Mouse (Mus musculus) forebrain, embryonic 10.5 days (tissue): ENCODE data around the gene Plxnb1. TPM values are rescaled to one million over a fixed set of nuclear protein-coding genes. Genes with fewer than 3 reads are reported as not detected.

ENCODE experiments used
- DNase-seq: peaks from one replicate; pipeline ENCODE4 v3.0.0-alpha.2; 2017; ENCODE audit warnings: low spot score; ENCODE audit errors: extremely low spot score
- H3K27ac ChIP-seq: fragments of 300-500 bp; sonication (generic); 2 replicates; pipeline ENCODE4 v1.5.1; 2016; ENCODE audit warnings: mild to moderate bottlenecking
- H3K27me3 ChIP-seq: fragments of 300-500 bp; sonication (generic); 2 replicates; pipeline ENCODE4 v1.6.1; 2016; ENCODE audit warnings: mild to moderate bottlenecking; ENCODE audit not compliant: poor library complexity, severe bottlenecking
- H3K36me3 ChIP-seq: fragments of 300-500 bp; sonication (generic); replicated peaks from 2 replicates; pipeline ENCODE4 v1.6.1; 2016; ENCODE audit warnings: mild to moderate bottlenecking, moderate library complexity
- H3K4me1 ChIP-seq: fragments of 300-500 bp; sonication (generic); 2 replicates; pipeline ENCODE4 v1.6.1; 2016
- H3K4me3 ChIP-seq: fragments of 300-500 bp; sonication (generic); 2 replicates; pipeline ENCODE4 v1.5.1; 2016; ENCODE audit warnings: mild to moderate bottlenecking, moderate library complexity
- H3K9me3 ChIP-seq: fragments of 300-500 bp; sonication (generic); 2 replicates; pipeline ENCODE4 v1.6.1; 2016; ENCODE audit warnings: mild to moderate bottlenecking, moderate library complexity
- WGBS: fragments of 180-500 bp; shearing (Covaris S2); methylation state at CpG from one replicate; pipeline ENCODE4 v1.1.7; 2016; 5-methylcytosine and 5-hydroxymethylcytosine counted together
- polyA plus RNA-seq: library from polyadenylated mRNA; unstranded; fragments of >200 nt; fragmentation: Nextera tagmentation; extraction: Ambion mirVana; gene quantifications from 2 replicates; pipeline ENCODE4 v1.2.1, GENCODE M21; 2016

Gene Plxnb1
- polyA plus RNA-seq, 1 experiment from 2014 or later, result 28.9 TPM

GRCm38 (mm10) chr9:109055271-109056030 lies 39.7 kb upstream of the Plxnb1 start:
- 95% methylated on average over 12 of the region's 12 CpGs for WGBS
- Histone ChIP-seq H3K4me1 (peaks cover 42% of the 10 kb centered on the region), H3K27me3 (no peaks in the 10 kb centered on the region), H3K36me3 (peaks cover 45% of the 10 kb centered on the region), H3K4me3 (peak overlapping the region; percentile 32), H3K9me3 (no peaks in the 10 kb centered on the region), H3K27ac (peak overlapping the region; percentile 71)
- no peak for DNase-seq

DNA sequence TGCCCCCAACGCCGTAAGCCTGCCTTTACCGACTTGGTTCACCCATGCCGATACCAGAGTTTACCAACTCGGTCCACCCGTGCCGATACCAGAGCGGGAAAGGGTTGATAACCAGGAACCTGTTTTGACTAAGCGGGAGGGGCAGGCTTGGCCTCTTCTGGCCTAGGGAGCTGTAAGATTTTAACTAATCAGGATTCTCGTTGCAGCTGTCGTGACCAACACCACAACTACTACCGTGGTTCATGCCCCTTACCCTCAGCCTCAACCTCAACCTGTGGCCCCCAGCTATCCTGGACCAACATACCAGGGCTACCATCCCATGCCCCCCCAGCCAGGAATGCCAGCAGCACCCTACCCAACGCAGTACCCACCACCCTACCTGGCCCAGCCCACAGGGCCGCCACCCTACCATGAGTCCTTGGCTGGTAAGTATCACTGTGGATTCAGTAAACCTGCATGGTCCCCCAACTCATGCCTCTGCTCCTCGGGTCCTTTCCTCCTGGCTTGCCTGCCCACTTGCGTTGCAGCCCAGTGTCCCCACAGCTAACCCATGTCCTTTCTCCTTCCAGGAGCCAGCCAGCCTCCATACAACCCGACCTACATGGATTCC lies 39.0 kb upstream of the Plxnb1 start:
- no peak for DNase-seq
- 93% methylated on average over 17 of the region's 17 CpGs for WGBS
- H3K4me3 ChIP-seq, result no peak overlapping the region
- H3K9me3 ChIP-seq, result no peaks in the 10 kb centered on the region
- no peaks in the 10 kb centered on the region for H3K27me3 ChIP-seq
- peaks cover 42% of the 10 kb centered on the region for H3K4me1 ChIP-seq
- H3K36me3 ChIP-seq, result peaks cover 52% of the 10 kb centered on the region
- no peak overlapping the region for H3K27ac ChIP-seq

- no peak for DNase-seq
- 90% methylated on average over 4 of the region's 4 CpGs for WGBS
- Histone ChIP-seq H3K36me3 (peaks cover 58% of the 10 kb centered on the region), H3K4me3 (no peak overlapping the region), H3K4me1 (peaks cover 42% of the 10 kb centered on the region), H3K27me3 (no peaks in the 10 kb centered on the region), H3K27ac (no peak overlapping the region), H3K9me3 (no peaks in the 10 kb centered on the region)
Observed at GRCm38 (mm10) chr9:109056916-109057315, 38.3 kb upstream of the Plxnb1 start.

DNA sequence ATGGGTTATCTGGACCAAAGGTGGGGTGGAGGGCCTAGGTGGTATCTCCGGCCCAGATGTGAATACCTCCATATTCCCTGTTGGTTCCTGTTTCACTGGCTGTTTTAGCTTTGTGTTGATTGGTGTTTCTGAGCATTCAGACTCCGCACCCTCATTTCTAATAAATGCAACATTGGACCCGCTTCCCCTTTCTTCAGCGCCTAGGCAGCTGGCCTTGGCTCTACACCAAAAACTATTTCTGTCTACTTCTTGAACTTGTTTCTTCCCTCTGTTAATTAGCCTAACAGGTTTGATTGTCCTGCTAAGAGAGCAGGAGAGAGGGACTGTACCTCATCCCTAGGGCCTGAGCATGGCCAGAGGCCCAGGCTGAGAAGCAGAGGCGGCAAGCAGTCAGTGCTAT lies 37.6 kb upstream of the Plxnb1 start:
- Histone ChIP-seq H3K27me3 (no peaks in the 10 kb centered on the region), H3K36me3 (peaks cover 64% of the 10 kb centered on the region), H3K4me3 (no peak overlapping the region), H3K4me1 (peaks cover 42% of the 10 kb centered on the region), H3K27ac (no peak overlapping the region), H3K9me3 (no peaks in the 10 kb centered on the region)
- whole genome bisulfite sequencing, result 91% methylated on average over 5 of the region's 5 CpGs
- no peak for DNase-seq

DNA sequence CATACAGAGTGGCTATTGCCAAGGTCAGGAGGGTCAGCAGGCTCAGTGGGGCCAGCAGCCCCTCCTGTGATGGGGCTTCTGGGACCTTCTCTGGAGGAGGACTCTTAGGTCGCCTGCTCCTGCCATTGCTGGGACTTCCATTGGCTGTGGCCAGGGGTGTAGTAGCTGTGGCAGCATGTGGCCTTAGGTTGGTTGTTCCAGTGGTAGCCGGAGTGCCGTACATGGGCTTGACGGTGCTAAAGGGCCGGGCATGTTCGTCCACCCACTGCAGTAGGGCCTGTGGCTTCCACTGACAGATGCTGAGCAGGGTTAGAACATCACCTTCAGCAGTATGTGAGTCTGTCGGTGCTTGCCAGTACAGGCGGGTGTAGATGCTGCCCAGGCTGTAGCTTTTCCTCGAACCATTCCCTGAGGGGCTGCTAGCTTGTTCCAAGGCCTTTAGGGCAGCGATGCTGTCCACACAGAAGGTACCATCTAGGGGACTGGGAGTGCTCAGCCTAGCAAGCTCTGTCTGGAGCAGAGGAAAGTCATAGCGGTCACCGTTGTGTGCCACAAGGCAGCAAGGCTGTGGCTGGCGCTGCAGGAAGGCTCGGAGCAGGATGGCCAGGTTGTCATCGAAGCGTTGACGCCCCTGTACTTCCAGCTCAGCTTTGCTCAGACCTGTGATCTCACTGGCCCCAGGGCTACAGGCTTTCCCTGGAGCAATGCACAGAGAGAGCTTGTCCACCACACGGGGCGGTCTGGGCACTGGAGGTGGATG lies 37.0 kb upstream of the Plxnb1 start:
- Histone ChIP-seq H3K9me3 (no peaks in the 10 kb centered on the region), H3K27me3 (no peaks in the 10 kb centered on the region), H3K4me1 (peaks cover 38% of the 10 kb centered on the region), H3K36me3 (peaks cover 68% of the 10 kb centered on the region), H3K4me3 (peak overlapping the region; percentile 33; the same call in 1 of the 2 replicates), H3K27ac (peak overlapping the region; percentile 84)
- 92% methylated on average over 19 of the region's 19 CpGs for WGBS
- no peak for DNase-seq

DNA sequence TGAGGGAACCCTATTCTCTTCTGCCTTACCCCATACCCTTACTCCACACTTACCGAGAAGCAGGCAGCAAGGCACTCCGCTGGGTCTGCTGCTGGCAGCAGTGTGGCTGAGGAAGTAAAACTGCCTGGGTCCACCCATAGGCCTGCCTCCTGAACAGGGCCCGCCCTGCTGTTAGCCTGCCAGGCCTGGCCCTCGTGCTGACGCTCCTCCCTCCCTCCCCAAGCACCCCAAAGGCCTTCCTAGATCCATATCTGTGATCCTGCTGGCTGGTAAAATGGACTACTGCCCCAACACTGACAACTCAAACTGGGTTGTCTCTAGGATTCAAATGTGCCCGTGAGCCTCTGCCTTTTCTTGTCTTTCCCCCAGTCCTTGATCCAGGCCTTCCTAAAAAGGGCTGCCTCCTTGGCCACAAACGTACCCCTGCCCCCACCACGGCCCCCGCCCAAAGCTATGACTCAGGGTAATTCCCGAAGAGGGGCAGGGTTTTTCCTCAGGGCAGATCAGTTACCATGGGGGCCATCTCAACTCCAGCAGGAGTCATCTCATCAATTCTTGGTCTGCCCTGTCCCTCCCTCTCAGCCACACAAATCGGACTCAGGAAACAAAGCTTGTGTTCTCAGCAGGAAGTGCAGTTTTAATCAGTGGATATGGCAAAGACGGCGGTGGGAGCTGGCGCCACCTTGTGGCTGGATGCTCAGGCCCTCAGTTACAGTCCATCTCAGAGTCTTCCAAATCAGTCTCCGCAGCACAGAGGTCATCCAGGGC lies 35.9 kb upstream of the Plxnb1 start, which contains the start of gene Trex1:
Gene Trex1 (minus strand): TSS at position 599 of the 768 bp plus-strand sequence.
- H3K4me3 ChIP-seq, result peak within 1 kb of the TSS; percentile 33

GRCm38 (mm10) chr9:109060184-109060897 lies 34.8 kb upstream of the Plxnb1 start:
- H3K4me3 ChIP-seq, result no peak overlapping the region
- 89% methylated on average over 16 of the region's 16 CpGs for whole genome bisulfite sequencing
- H3K27me3 ChIP-seq, result no peaks in the 10 kb centered on the region
- no peak for DNase-seq
- H3K9me3 ChIP-seq, result no peaks in the 10 kb centered on the region
- H3K4me1 ChIP-seq, result peaks cover 20% of the 10 kb centered on the region
- peaks cover 89% of the 10 kb centered on the region for H3K36me3 ChIP-seq
- no peak overlapping the region for H3K27ac ChIP-seq

More for the DNA sequence above, 35.9 kb upstream of the Plxnb1 start, which contains the start of gene Trex1:
- Histone ChIP-seq H3K9me3 (no peaks in the 10 kb centered on the region), H3K27ac (peak within 1 kb of the TSS; percentile 84), H3K4me1 (peaks cover 30% of the 10 kb centered on the region), H3K27me3 (no peaks in the 10 kb centered on the region), H3K36me3 (peaks cover 79% of the 10 kb centered on the region)
- DNase-seq, result peak; percentile 84
- 30% methylated on average over 15 of the region's 15 CpGs for WGBS

DNA sequence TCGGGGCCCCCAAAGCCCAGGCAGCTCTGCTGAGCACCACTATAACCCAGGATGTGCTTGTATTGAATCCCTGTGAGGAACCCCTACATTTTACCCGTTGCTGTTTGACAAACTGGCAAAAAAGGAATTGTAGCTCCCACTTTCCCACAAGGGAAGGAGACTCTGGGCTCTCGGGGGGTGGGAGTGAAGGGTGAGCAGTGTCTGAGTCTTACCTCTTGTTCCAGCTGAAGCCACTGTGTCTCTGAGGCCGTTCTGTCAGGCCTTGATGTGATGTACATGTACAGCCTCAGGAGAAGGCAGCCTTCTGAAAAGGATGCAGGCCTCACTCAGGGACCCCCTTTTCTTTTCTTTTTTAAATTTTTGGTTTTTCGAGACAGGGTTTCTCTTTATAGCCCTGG lies 34.3 kb upstream of the Plxnb1 start:
- H3K27me3 ChIP-seq, result no peaks in the 10 kb centered on the region
- H3K4me1 ChIP-seq, result peaks cover 17% of the 10 kb centered on the region
- H3K4me3 ChIP-seq, result no peak overlapping the region
- no peak overlapping the region for H3K27ac ChIP-seq
- WGBS, result 87% methylated on average over 5 of the region's 5 CpGs
- H3K9me3 ChIP-seq, result no peaks in the 10 kb centered on the region
- H3K36me3 ChIP-seq, result peaks cover 95% of the 10 kb centered on the region
- no peak for DNase-seq

DNA sequence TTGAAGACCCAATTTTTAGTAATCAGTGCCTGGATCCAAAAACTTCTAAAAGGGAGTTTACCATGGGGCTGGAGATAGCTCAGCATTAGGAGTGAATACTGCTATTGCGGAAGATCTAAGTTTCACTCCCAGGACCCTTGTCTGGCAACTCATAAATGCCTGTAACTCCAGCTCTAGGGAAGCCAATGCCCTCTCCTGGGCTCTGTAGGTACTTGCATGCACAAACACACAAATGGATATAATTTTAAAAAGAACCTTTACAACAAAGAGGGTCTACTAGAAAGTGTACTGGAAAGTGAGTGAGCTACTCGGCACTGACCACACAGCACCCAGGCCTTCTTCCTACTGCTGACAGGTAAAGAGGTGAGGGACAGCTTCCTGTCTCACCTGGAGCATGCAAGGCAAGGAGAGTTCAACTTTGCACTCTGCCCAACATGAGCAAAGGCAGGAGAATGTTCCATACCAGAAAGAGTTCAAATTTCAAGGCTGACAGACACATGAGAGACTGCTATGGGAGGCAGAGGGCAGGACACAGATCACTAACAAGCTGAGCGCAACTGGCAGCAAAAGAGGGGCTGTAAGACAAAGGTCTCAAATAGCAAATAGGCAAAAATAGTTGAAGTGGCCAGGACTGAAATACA lies 27.0 kb upstream of the Plxnb1 start:
- Histone ChIP-seq H3K27me3 (no peaks in the 10 kb centered on the region), H3K4me1 (peaks cover 13% of the 10 kb centered on the region), H3K4me3 (no peak overlapping the region), H3K9me3 (no peaks in the 10 kb centered on the region), H3K27ac (no peak overlapping the region), H3K36me3 (peaks cover 90% of the 10 kb centered on the region)
- DNase-seq, result no peak
- WGBS, result 93% methylated on average over 3 of the region's 3 CpGs

DNA sequence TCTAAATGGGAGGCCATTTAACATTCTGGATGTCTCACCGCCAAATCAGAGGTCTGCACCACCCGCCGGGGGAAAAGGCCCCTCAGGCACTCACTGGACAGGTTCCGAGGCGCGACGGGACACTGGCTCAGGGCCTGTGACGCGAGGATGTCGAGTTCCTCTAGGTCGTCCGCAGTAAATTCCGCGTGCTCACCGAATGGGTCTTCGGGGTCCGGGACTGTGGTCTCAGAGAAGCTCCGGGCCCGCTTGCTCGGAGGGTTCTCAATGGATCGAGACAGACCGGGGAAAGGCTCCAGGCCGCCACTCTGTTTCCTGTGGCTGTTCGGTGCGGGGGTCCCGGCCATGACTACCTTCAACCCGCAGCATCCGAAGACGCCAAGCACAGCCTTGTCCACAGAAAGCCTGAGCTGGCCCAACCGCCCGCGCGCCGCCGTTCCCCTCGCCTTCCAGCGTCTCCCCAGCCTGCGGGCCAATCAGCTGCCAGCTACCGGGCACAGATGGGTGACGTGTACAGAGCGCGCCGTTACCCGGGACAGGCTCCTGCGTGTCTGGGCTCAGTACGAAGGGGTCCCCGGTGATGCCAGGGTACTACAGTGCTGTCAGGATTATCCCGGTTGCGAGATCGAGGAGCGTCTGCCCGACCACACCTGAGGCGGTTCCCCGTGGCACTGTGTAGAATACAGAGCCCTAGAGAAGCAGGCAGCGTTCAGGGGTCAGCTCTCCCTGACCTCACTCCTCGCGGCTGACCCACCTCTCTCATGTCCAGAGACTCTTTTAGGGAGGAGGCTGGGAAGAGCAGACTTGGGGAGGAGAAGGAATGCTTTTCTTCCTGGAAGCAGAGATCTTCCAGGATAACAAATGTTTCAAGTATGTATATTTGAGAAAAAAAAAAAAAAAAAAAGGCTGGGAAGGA lies 21.3 kb upstream of the Plxnb1 start, which contains the start of gene Atrip:
Gene Atrip (minus strand): TSS at position 464 of the 913 bp plus-strand sequence.
- peak; percentile 92 for DNase-seq
- Histone ChIP-seq H3K9me3 (no peaks in the 10 kb centered on the region), H3K4me3 (peak within 1 kb of the TSS; percentile 81), H3K27me3 (no peaks in the 10 kb centered on the region), H3K36me3 (peaks cover 40% of the 10 kb centered on the region), H3K4me1 (peaks cover 24% of the 10 kb centered on the region), H3K27ac (peak within 1 kb of the TSS; percentile 91)
- under 1% methylated on average over 57 of the region's 57 CpGs for WGBS
